Mouse (Mus musculus): ENCODE measurements around the gene Gcnt1.

DNA sequence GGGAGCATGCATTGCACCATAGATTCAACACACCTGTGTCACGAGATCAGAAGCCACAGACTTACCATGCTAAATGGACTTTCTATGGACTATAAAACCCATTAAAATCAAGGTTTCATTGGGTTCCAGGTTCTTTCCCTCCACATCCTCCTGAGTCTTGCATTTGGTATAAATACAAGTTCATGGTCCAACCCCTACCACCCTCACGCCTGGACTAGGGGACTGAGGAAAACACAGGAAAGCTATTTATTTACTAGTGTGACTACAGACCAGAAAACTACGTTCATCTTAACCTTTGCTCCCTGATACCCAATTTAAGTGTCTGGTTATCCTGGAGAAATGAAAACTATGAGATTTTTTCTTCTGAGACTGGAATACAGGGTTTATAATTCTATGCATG lies at the start of gene Gcnt1:
- TF ChIP-seq CTCF (IDR thresholded peaks at IDR 0.05 in 2 of 3, conservative IDR thresholded peaks at IDR 0.05 in 1 of 3; ENCODE audit: control insufficient read depth in 1 of 3, insufficient read depth in 1 of 3, low read depth in 2 of 3, low read length in 3 of 3, poor library complexity in 1 of 3, severe bottlenecking in 1 of 3), result no peak
- TF ChIP-seq POLR2A (IDR thresholded peaks at IDR 0.05; ENCODE audit: control insufficient read depth in 1 of 2, insufficient read depth in 1 of 2, low read depth in 1 of 2, low read length in 2 of 2, poor library complexity in 1 of 2), result no peak
- TF ChIP-seq MXI1 (IDR thresholded peaks at IDR 0.05; ENCODE audit: low read depth, low read length), result no peak
- TF ChIP-seq GATA1 (IDR thresholded peaks at IDR 0.05; ENCODE audit: low read depth, low read length), result no peak
- no peak for TF ChIP-seq GABPA (IDR thresholded peaks at IDR 0.05; ENCODE audit: low read depth, low read length)
- no peak for TF ChIP-seq CHD1 (IDR thresholded peaks at IDR 0.05; ENCODE audit: low read depth, low read length)
- TF ChIP-seq HCFC1 (IDR thresholded peaks at IDR 0.05; ENCODE audit: low read depth, low read length), result no peak
- TF ChIP-seq MAFK (IDR thresholded peaks at IDR 0.05; ENCODE audit: borderline replicate concordance, low read depth, low read length), result no peak
